Mouse (Mus musculus) thymus, postnatal 0 days (tissue): ENCODE results near the gene Otos. TPM values are rescaled to one million over a fixed set of nuclear protein-coding genes. Genes with fewer than 3 reads are reported as not detected.

ENCODE experiments used
- DNase-seq: peaks from one replicate; pipeline ENCODE4 v3.0.0-alpha.2; 2015; ENCODE audit warnings: low spot score
- polyA plus RNA-seq: library from polyadenylated mRNA; unstranded; fragments of >200 nt; fragmentation: Nextera tagmentation; extraction: Ambion mirVana; gene quantifications from 2 replicates; pipeline ENCODE4 v1.2.1, GENCODE M21; 2015

The Otos gene
- polyA plus RNA-seq: 2.0 and 4.0 TPM in 2 replicates

GRCm38 (mm10) chr1:92648673-92649072, at the start of gene Otos:
Gene Otos, minus strand, starts transcription at chr1:92648841.
- peak; percentile 69 for DNase-seq

DNA sequence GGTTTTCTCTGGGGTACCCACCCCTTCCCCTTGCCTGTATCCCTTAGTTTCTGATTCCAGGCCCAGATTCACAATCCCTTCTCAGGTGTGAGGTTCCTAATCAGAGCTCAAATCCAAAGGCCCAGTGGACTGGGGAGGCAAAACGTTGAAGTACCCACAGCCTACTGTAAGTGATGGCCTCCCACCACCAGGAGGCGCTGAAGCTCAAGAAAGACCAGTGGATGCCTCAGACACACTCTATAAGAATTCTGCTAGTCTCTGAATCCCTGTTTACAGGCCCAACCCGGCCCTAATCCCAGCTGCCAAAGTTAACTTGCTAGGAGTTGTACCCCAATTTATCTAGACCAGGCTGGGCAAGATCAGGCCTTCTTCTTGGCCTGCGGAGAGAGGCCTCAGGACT, 48.2 kb upstream of the Otos start:
- peak; percentile 72 for DNase-seq

DNA sequence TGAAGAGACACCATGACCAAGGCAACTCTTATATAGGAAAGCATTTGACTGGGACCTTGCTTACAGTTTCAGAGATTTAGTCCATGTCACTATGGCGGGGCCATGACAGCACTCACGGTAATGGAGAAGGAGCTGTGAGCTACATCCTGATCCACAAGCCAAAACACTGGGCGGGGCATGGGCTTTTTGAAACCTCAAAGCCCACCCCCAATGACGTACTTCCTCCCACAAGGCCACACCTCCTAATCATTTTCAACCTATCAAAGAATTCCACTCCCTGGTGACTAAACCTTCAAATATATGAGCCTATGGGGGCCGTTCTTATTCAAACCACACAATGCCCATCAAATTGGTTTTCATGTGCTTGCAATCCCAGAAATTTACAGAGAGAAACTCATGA, 47.1 kb upstream of the Otos start:
- no peak for DNase-seq

- no peak for DNase-seq
These were observed 42.7 kb upstream of the Otos start for GRCm38 (mm10) chr1:92691166-92691844.

GRCm38 (mm10) chr1:92686994-92687393, 38.4 kb upstream of the Otos start:
- no peak for DNase-seq

DNA sequence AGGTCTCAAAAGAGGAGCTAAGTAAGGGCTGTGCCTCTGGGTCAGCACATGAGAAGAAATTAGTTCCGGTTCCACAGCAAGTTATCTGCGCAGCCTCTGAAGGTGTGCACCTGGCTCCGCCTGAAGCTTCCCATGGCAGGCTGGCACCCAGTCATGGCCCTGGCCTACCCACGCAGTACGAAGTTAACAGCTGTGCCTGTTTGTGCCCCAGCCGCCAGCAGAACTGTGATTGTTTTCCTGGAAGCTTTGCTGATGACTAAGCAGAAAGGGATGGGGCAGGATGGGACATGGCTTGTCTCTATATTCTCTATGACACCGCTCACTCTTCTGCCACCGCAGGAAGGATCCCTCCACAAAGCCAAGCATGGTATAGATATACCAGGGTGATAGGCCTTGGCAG, 34.5 kb upstream of the Otos start:
- DNase-seq: no peak

DNA sequence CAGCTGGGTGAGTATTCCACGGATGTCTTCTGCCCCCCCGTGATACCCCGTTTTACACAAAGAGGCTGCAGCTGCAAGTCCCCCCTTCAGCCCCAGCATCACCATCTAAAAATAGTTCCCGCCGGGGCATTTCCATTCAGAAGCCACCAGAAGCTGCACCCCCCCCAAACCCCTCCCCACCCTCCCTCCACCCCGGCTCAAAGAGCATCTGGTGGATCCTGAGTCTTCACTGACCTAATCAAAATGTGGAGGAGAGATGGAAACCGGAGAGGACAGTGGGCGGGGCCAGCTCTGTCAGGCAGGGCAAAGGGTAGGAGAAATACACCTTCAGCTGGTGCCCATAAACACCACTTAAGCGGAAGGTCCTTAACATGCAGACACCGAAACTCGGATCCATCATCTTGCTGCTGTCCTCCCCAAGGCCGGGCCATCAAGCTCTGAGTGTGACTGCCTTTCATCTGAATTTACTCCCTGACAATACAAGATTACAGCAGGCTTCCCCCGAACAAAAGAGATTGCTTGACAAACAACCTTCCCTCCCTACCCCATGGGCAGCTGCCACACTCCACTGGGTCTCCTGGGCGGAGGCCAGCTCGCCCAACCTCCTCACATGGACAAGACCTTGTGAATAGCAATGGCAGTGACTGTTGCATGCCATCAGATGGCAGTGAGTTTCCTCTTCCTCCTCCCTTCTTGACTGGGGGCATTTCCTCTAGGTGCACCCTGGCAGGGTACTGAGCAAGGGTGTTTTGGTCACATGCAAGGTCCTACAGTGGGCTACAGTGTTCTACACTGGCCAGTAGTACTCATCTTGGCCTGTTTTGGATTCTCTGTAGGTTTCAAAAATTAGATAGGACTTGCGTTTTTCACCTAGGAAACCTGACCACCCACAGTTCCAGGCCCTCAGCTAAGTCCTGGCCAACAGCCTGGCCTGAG, 32.3 kb upstream of the Otos start:
- DNase-seq: no peak

GRCm38 (mm10) chr1:92678757-92679156, 30.1 kb upstream of the Otos start:
- no peak for DNase-seq

DNA sequence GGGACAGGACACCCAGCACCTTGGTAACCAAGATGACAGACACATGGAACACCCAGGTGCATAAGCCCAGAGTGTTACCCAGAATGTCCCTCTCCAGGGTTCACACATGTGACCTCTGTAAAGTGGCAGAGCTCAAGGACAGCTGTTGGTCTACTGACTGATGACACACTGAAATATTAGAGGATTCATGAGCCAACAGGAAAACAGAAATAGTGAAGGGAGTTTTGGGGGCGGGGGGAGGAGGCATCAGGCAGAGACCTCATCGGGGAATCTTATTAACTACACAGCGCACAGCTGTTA, 28.0 kb upstream of the Otos start:
- no peak for DNase-seq

DNA sequence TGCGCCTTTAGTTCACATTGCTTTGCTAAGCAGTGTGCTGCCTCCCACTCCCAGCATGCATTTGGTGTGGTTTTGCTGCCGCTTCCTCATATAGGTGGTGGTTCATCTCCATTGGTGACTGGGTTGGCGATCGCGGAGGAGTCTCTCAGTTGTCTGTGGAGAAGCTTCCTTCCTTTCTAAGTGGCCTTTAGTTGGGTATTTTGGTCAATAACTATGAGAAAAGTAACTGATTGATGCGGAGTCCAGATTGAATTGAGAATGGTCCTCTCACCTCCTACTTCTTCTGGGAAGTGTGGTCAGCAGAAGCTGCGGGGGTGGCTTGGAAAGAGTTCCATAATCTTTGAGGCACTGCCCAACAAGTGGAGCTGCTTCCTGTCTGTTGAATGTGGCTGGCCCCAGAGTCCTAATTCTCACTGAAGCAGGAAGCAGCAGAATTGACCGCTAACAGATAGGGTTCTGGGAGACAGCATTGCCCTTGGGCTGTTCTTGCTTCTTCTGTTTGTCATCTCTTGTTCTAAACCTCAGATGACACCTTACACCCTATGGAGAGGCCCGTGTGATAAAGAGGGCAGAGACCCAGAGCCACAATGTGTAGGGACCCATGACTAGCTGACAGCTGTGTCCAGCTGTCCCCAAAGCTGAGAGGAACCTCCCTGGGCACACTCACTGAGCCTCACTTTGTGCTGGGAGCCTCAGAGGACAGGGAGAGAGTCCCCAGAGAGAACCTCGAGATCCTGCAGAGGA, 27.5 kb upstream of the Otos start:
- peak; percentile 51 for DNase-seq

- DNase-seq: no peak
These were observed 24.7 kb upstream of the Otos start for GRCm38 (mm10) chr1:92673258-92673782.

GRCm38 (mm10) chr1:92671326-92671725, 22.7 kb upstream of the Otos start:
- no peak for DNase-seq

GRCm38 (mm10) chr1:92669430-92669829, 20.8 kb upstream of the Otos start:
- DNase-seq: no peak

- DNase-seq: no peak
These were observed 18.5 kb upstream of the Otos start for GRCm38 (mm10) chr1:92667106-92667505.

GRCm38 (mm10) chr1:92659392-92659791, 10.8 kb upstream of the Otos start:
- no peak for DNase-seq

- DNase-seq: no peak
These were observed 8.6 kb upstream of the Otos start for GRCm38 (mm10) chr1:92657025-92657820.

DNA sequence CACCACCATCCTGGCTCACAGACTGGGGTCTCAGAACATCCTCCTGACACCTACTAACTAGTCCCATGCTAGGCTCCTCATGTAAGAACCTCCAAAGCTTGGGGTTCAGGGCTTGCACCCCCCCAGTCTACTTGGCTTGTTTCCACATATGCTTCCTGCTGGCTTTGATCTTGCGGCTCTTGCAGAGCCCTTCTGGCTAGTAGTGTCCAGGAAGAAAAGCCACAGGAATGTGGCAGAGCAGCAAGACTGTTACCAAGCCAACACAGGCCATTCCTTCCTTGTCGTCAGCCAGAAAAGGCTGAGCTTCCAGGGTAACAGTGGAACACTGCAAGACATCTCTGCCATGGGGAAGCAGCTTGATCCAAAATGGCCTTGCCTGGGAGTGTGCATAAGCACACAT, 6.0 kb upstream of the Otos start:
- DNase-seq: no peak

DNA sequence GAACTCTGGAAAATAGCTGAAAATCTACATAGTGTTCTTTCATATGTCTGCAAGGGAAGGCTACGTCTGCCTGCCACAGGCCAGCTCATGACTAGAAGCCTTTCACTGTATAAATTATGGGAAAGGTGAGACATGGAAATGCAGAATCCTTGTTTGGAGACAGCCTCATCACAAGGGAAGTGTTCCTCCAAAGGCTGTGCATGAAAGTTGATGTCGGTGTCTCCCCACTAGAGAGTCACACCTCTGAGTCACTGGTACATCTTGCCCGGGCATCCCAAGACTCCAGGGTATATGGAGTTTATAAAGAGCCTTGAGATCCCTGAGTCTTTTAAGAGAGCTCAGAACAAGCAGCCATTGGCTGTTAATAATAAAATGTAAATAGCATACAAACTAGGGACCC, 4.5 kb upstream of the Otos start:
- no peak for DNase-seq

DNA sequence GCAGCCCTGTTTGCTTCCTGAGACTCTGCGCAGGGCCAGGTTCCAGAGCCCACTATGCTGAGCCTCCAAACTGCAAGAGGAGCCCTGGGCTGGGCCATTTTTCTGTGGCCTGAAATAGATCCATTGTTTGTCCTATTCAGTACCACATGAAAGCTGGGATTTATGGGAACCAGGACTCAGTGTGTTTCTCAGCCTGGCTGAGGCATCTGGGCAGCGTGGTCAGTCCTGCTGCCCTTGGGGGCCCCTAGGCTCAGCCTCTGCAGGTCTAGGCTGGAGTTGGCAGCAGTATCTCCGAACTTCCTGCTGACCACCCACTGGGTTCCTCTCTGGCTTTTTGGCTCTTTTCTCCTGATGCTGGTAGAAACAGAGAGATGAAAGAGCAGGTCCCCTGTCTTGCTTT, 2.8 kb upstream of the Otos start:
- DNase-seq: no peak

DNA sequence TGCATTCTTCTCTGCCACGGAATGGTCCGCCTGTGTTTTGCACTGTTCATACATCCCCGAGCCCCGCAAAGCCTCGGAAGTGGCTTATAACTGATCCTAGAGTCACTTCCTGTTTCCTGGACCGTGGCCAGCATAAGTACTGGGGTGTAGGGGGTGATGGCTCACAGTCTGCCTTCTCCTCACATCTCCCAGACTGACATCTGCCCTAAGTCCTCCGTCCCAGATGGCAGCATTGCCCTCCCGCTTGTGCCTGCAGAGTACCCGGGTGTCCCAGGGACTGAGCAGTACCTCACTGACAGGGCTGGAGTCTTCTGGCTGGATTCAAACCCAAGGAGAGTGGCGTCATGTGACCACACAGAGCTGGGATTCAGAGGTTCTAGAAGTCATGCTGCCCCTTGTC, 444 bp downstream of the Otos start:
- DNase-seq: peak; percentile 50

GRCm38 (mm10) chr1:92647752-92648151, 889 bp downstream of the Otos start:
- DNase-seq: peak; percentile 59
